Mouse (Mus musculus) liver, embryonic 15.5 days (tissue): ENCODE results near the gene Cdc42. TPM values are rescaled to one million over a fixed set of nuclear protein-coding genes. Genes with fewer than 3 reads are reported as not detected.

Experiments
- ATAC-seq: fragments of 200-750 bp; cut with Nextera tagmentation; 2 replicates; pipeline ENCODE4 v1.8.0; 2017; ENCODE audit warnings: moderate number of reproducible peaks, mild to moderate bottlenecking, moderate library complexity; ENCODE audit not compliant: insufficient read depth
- H3K27ac ChIP-seq: fragments of 300-500 bp; sonication (generic); replicated peaks from 2 replicates; pipeline ENCODE4 v1.5.1; 2015; ENCODE audit warnings: mild to moderate bottlenecking, inconsistent platforms
- H3K27me3 ChIP-seq: fragments of 300-500 bp; sonication (generic); 2 replicates; pipeline ENCODE4 v1.6.1; 2015; ENCODE audit warnings: mild to moderate bottlenecking, inconsistent platforms
- H3K36me3 ChIP-seq: fragments of 300-500 bp; sonication (generic); replicated peaks from 2 replicates; pipeline ENCODE4 v1.6.1; 2015; ENCODE audit warnings: moderate library complexity, mild to moderate bottlenecking, inconsistent platforms
- H3K4me1 ChIP-seq: fragments of 300-500 bp; sonication (generic); replicated peaks from 2 replicates; pipeline ENCODE4 v1.6.1; 2015; ENCODE audit warnings: inconsistent platforms
- H3K4me2 ChIP-seq: fragments of 300-500 bp; sonication (generic); 2 replicates; pipeline ENCODE4 v1.6.1; 2015; ENCODE audit warnings: moderate library complexity, mild to moderate bottlenecking, inconsistent platforms
- H3K4me3 ChIP-seq: fragments of 300-500 bp; sonication (generic); replicated peaks from 2 replicates; pipeline ENCODE4 v1.5.1; 2015; ENCODE audit warnings: mild to moderate bottlenecking, inconsistent platforms
- H3K9ac ChIP-seq: fragments of 300-500 bp; sonication (generic); 2 replicates; pipeline ENCODE4 v1.6.1; 2015; ENCODE audit warnings: moderate library complexity, mild to moderate bottlenecking, inconsistent platforms
- H3K9me3 ChIP-seq: fragments of 300-500 bp; sonication (generic); replicated peaks from 2 replicates; pipeline ENCODE4 v1.6.1; 2016; ENCODE audit warnings: inconsistent platforms
- WGBS: fragments of 180-500 bp; shearing (Covaris S2); methylation state at CpG from one replicate; pipeline ENCODE4 v1.1.7; 2015; ENCODE audit warnings: mixed read lengths; ENCODE audit not compliant: insufficient replicate concordance; 5-methylcytosine and 5-hydroxymethylcytosine counted together
- polyA plus RNA-seq: library from polyadenylated mRNA; unstranded; fragments of >200 nt; fragmentation: Nextera tagmentation; extraction: Ambion mirVana; gene quantifications from 2 replicates; pipeline ENCODE4 v1.2.1, GENCODE M21; 2015

Gene Cdc42
- polyA plus RNA-seq, 1 experiment from 2014 or later: 249 TPM

DNA sequence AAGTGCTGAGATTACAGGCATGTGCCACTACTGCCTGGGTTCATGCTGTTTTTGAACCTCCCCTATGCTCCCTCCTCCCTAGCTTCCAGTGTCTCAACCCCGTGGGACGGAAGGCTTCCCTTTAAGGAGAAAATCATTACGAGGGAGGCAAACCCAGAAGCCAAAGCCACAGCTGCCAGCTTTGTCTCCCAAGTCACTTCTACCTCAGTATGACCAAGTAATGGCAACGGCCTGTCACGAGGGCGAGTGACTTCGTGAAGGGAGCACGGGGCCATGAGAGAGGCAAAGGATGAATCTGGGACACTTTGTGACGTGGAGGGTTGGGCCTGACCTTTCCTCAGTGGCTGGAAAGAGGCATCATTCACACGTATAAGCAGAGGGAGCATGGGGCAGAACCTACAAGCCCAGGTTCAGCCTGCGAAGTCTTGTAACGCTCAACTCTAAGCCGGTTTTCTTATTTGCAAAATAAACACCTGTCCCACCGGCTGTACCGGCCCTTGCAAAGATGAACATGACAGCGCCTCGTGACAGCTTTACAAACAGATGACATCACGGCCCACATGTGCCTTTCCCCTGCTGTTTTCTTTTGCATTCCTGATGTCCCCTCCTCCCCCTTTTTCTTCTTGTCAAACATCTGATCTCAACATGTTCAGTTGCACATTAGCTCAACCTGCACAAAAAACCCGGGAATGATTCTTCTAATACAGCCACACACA, 50.4 kb downstream of the Cdc42 start:
- 78% methylated on average over 19 of the region's 19 CpGs for WGBS
- no peak overlapping the region for H3K27ac ChIP-seq

DNA sequence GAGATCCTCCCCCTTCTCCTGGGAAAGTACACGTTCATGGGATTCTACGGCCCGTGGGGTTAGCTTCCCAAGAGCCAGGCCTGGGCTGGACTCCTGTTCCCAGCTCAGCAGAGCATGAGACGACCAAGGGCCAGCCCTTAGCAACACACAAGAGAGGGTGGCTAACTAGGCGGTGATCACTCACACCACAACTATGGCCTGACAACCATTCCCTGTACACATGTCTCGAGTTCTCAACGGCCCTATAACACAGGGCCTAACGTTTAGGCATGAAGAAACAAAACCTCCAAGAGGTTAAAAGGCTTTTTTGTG, 51.0 kb downstream of the Cdc42 start:
- no peaks in the 10 kb centered on the region for H3K27me3 ChIP-seq
- H3K4me2 ChIP-seq: no peak overlapping the region
- no peak overlapping the region for H3K9ac ChIP-seq
- no peaks in the 10 kb centered on the region; the same call in 1 of the 2 replicates for H3K4me1 ChIP-seq
- no peak overlapping the region for H3K4me3 ChIP-seq
- no peaks in the 10 kb centered on the region for H3K9me3 ChIP-seq
- WGBS: 74% methylated on average over 8 of the region's 8 CpGs
- no peak overlapping the region for H3K27ac ChIP-seq
- no peak for ATAC-seq
- 0 out of 2 replicates have a peak, but pooled peaks cover 6% of the 10 kb centered on the region for H3K36me3 ChIP-seq

More for the DNA sequence above, 50.4 kb downstream of the Cdc42 start:
- ATAC-seq: no peak; the same call in 1 of the 2 replicates
- no peak overlapping the region for H3K4me2 ChIP-seq
- H3K9ac ChIP-seq: no peak overlapping the region
- H3K4me3 ChIP-seq: no peak overlapping the region
- 0 out of 2 replicates have a peak, but pooled peaks cover 6% of the 10 kb centered on the region for H3K36me3 ChIP-seq
- no peaks in the 10 kb centered on the region for H3K9me3 ChIP-seq
- H3K4me1 ChIP-seq: no peaks in the 10 kb centered on the region; the same call in 1 of the 2 replicates
- no peaks in the 10 kb centered on the region for H3K27me3 ChIP-seq

DNA sequence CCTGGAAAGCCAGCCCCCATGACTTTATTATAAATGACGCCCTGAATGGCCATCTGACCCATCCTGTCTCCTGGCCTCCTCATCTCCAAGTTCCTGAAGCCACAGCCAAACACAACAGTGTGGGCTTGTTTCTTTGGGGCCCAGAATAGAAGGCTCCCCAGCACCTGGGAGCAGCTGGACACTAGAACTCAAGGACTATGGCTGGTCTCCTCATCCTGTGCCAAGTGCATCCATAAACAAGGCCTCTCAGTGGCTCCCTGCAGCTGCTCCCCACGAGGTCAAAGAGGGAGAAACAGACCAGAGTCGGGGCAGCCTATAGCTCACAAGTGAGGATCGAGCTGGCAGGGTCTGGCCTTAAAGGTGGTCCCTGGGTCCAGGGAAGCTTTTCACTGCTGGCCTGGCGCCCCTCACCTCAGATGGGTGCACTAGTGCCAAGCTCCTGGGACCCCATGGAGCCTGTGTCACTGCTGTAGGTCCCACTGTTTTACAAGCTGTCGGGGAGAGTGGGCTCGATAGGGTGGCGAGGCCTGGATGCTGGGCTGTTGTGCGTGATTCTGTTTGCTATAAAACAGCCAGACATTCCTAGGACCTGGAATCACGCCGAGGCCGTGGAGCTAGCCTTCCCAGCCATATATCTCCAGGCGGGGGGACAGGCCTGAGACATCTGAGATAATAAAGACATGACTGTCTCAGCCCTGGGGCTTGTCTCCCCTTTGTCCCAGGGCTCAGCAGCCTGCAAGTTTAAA, 51.5 kb downstream of the Cdc42 start:
- Histone ChIP-seq H3K9ac (no peak overlapping the region), H3K4me2 (no peak overlapping the region), H3K4me3 (no peak overlapping the region), H3K27me3 (no peaks in the 10 kb centered on the region), H3K9me3 (no peaks in the 10 kb centered on the region), H3K4me1 (no peaks in the 10 kb centered on the region; the same call in 1 of the 2 replicates), H3K36me3 (0 out of 2 replicates have a peak, but pooled peaks cover 6% of the 10 kb centered on the region), H3K27ac (no peak overlapping the region)
- ATAC-seq: no peak
- 76% methylated on average over 13 of the region's 13 CpGs for WGBS

DNA sequence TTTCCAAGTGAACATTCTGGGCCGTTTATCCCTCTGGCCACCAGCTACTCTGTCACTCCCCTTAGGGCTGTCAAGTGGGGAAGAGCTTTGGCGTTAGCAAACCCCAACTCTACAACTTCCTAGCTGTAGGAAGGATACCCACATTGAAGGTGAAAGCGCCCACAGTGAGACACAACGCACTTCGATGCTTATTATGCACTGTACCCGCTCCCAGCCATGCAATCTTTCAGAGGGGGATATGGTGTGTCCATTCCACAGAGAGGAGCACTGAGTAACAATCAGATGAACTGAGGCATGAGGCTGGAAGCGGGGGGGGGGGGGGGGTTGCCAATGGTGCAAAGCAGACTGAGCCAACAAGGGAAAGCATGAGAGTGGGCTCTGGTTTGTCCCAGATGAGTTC, 52.5 kb downstream of the Cdc42 start:
- no peak overlapping the region for H3K9ac ChIP-seq
- ATAC-seq: no peak
- no peak overlapping the region for H3K4me2 ChIP-seq
- no peaks in the 10 kb centered on the region for H3K27me3 ChIP-seq
- no peaks in the 10 kb centered on the region for H3K36me3 ChIP-seq
- H3K4me1 ChIP-seq: no peaks in the 10 kb centered on the region; the same call in 1 of the 2 replicates
- H3K27ac ChIP-seq: no peak overlapping the region
- 76% methylated on average over 7 of the region's 7 CpGs for whole genome bisulfite sequencing
- no peaks in the 10 kb centered on the region for H3K9me3 ChIP-seq
- H3K4me3 ChIP-seq: no peak overlapping the region

DNA sequence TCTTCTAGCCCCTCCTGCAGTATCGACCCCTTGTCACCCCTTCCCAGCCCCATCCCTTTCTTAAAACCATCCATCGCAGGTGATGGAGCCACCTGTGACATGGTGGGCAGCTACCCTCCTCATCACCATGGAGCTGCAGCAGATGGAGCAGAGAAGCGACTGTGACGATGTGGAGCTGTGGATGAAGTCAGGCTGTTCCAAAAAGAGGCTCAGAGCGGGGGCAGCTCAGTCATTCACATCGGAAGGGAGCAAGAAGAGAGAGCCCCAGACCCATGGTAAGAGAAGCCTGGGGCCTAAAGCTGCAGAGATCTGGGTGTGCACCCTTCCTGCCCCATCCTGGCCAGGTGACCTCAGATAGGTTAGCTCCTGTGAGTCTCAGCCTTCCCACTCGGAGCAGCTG, 53.4 kb downstream of the Cdc42 start:
- ATAC-seq: no peak
- WGBS: 78% methylated on average over 7 of the region's 7 CpGs
- no peaks in the 10 kb centered on the region; the same call in 1 of the 2 replicates for H3K4me1 ChIP-seq
- no peak overlapping the region for H3K4me3 ChIP-seq
- H3K4me2 ChIP-seq: no peak overlapping the region
- no peak overlapping the region for H3K9ac ChIP-seq
- no peaks in the 10 kb centered on the region for H3K9me3 ChIP-seq
- no peaks in the 10 kb centered on the region for H3K27me3 ChIP-seq
- H3K27ac ChIP-seq: no peak overlapping the region
- H3K36me3 ChIP-seq: no peaks in the 10 kb centered on the region

DNA sequence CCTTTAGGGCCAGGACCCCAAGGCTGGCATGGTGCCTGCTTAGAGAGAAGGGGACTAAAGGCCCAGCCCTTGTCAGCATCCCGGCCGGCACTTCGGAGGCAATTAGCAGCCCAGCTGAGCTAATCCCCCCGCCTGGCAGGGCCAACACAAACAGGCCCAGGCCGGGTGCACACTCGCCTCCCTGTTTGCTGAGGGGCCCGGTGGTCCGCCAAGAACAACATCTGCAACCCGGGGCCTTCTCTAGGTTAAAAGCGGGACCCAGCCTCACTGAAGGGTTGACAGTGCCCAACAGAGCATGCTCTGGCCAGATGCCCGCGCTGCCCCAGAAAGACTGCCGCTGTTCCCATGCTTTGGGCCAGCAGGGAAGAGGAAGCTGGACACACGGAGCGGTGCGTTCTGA, 55.9 kb downstream of the Cdc42 start:
- H3K27ac ChIP-seq: no peak overlapping the region
- H3K4me1 ChIP-seq: no peaks in the 10 kb centered on the region
- 75% methylated on average over 16 of the region's 16 CpGs for WGBS
- no peak for ATAC-seq
- no peak overlapping the region for H3K4me3 ChIP-seq
- no peak overlapping the region for H3K9ac ChIP-seq
- H3K36me3 ChIP-seq: no peaks in the 10 kb centered on the region
- H3K9me3 ChIP-seq: no peaks in the 10 kb centered on the region
- no peak overlapping the region for H3K4me2 ChIP-seq
- no peaks in the 10 kb centered on the region for H3K27me3 ChIP-seq

DNA sequence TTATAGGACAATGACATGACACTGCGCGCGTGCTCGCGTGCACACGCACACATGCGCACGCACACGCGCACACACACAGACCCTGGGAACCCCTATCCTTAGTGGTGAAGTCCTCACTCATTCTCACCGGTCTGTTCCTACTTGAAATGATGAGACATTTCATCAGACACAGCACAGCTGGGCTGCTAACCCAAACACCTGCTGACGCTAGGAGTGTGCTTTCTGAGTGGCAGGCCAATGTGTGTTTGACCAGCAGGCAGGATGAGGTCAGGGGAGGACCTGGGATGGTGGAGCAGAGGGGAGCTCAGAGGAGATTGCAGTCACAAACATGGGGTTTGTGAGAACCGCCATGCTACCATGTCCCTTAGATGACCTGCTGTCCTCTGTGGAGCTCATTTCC, 57.3 kb downstream of the Cdc42 start:
- Histone ChIP-seq H3K27ac (no peak overlapping the region), H3K9me3 (no peaks in the 10 kb centered on the region), H3K9ac (no peak overlapping the region), H3K27me3 (no peaks in the 10 kb centered on the region), H3K4me1 (no peaks in the 10 kb centered on the region), H3K4me3 (no peak overlapping the region), H3K36me3 (no peaks in the 10 kb centered on the region), H3K4me2 (no peak overlapping the region)
- WGBS: 88% methylated on average over 13 of the region's 13 CpGs
- no peak for ATAC-seq

DNA sequence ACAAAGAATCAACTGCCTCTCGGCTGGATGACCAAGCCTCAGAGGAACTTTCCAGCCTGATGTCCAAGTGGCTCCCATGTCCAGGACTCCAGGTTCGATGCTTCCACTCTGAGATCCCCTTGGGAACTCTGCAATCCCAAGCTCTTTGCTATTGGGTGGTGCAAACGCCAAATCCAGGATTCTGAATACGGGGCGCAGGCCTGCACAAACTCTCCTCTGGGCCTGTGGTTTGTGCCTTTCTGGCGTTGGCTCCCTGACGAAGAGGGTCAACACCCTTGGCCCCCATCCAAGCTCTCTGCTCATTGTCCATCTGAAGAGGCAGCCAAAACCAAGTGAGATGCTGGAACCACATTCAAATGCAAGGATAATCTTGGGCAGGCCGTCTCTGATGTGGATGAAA, 59.1 kb downstream of the Cdc42 start:
- ATAC-seq: no peak
- Histone ChIP-seq H3K27ac (no peak overlapping the region), H3K4me1 (no peaks in the 10 kb centered on the region), H3K9ac (no peak overlapping the region), H3K27me3 (no peaks in the 10 kb centered on the region), H3K9me3 (no peaks in the 10 kb centered on the region), H3K4me3 (no peak overlapping the region), H3K36me3 (no peaks in the 10 kb centered on the region), H3K4me2 (no peak overlapping the region)
- 62% methylated on average over 8 of the region's 8 CpGs for WGBS

DNA sequence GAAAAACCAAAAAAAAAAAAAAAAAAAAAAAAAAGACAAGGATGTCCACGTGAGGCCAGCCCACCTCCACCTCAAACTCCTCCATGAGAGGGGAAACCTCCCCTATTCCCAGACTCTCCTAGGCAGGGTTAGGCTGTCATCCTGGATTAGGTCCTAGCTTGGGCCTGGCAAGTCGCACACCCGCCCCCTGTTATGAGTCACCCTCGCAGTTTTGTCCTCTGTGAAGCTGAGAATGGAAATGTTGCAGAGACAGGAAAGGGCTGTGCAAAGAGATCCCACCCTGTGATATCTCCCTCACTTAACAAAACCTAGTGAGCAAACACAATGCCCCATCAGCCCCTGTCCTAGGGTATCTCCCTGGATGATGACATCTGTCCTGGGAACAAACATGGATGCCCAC, 59.9 kb downstream of the Cdc42 start:
- Histone ChIP-seq H3K4me1 (no peaks in the 10 kb centered on the region), H3K4me3 (no peak overlapping the region), H3K27me3 (peaks cover 2% of the 10 kb centered on the region; the same call in 1 of the 2 replicates), H3K27ac (no peak overlapping the region), H3K4me2 (no peak overlapping the region), H3K9ac (no peak overlapping the region), H3K9me3 (no peaks in the 10 kb centered on the region), H3K36me3 (no peaks in the 10 kb centered on the region)
- 51% methylated on average over 4 of the region's 4 CpGs for WGBS
- no peak for ATAC-seq

DNA sequence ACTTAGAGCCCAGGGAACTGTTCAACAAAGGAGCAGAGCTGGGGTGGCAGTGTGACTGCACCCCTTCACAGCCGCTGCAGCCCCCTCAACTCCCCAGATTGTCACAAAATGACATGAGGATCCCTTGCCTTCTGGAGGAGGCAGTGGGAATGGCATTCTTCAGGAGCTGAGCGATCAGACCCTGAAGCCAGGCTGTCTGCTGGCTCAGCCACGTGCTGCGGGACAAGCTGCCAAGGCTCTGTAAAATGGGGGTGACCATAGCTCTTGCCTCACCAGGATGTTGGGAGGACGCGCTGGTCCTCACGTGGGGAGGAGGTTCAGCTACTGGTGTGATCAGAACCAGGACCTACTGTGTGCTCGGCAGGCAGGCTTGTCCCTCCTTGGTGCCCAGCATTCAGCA, 62.6 kb downstream of the Cdc42 start:
- Histone ChIP-seq H3K9ac (no peak overlapping the region), H3K4me1 (no peaks in the 10 kb centered on the region), H3K9me3 (no peaks in the 10 kb centered on the region), H3K27me3 (peaks cover 6% of the 10 kb centered on the region; the same call in 1 of the 2 replicates), H3K4me2 (no peak overlapping the region), H3K36me3 (no peaks in the 10 kb centered on the region), H3K27ac (no peak overlapping the region), H3K4me3 (no peak overlapping the region)
- WGBS: 70% methylated on average over 8 of the region's 8 CpGs
- ATAC-seq: no peak

DNA sequence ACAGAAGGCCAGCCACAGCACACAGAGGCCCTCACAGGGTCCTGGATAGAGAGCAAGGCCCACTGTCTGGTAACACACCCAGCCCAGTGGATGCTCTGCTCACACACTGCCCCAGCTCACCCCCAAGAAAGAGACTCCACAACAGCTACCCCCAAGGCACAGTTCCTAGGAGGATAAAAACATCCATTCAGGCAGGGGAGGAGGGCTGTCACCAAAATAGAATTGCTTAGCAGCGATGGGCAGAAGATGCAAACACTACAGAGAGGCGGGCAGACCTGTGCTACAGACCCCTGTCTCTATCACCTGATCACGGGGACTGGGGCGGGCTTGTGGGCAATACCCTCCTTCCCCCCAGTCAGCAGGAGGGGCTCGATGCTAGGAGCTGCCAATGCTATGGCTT, 63.0 kb downstream of the Cdc42 start:
- Histone ChIP-seq H3K27me3 (peaks cover 6% of the 10 kb centered on the region; the same call in 1 of the 2 replicates), H3K4me3 (no peak overlapping the region), H3K4me2 (no peak overlapping the region), H3K9ac (no peak overlapping the region), H3K4me1 (no peaks in the 10 kb centered on the region), H3K36me3 (no peaks in the 10 kb centered on the region), H3K9me3 (no peaks in the 10 kb centered on the region), H3K27ac (no peak overlapping the region)
- no peak for ATAC-seq
- 48% methylated on average over 5 of the region's 5 CpGs for WGBS
